In genomic region chr1:36454055-36454815, GRCm38 (mm10) we compare ENCODE assay signal across 17 mouse cellular contexts. TPM values are rescaled to one million over a fixed set of nuclear protein-coding genes. Genes with fewer than 3 reads are reported as not detected.
DNase-seq lines count a peak whose midpoint lies in the region; ATAC-seq and TF ChIP-seq lines count a peak whose summit lies in the region.
"Had no signal": no experiment of that assay in that cellular context is flagged by ENCODE, and none has a peak within 500 bp of the region (broad histone marks: within the 10 kb centered on the region; RNA-seq: fewer than 3 reads in every experiment).

No protein-coding gene starts in this region.

- H3K9ac ChIP-seq in intestine, postnatal 0 days (ENCODE audit: low read depth, low read length): no peak overlapping the region
- H3K9ac ChIP-seq in intestine, embryonic 16.5 days (ENCODE audit: low read depth, low read length): no peak overlapping the region
- H3K9ac ChIP-seq in lung, postnatal 0 days (replicated peaks; ENCODE audit: low read depth): no peak overlapping the region
- H3K9ac ChIP-seq in stomach, postnatal 0 days (ENCODE audit: low read length): no peak overlapping the region
- H3K9ac ChIP-seq: embryonic facial prominence, embryonic 13.5 days; heart, embryonic 15.5 days; limb, embryonic 13.5 days; midbrain, embryonic 12.5 days had no signal

- ATAC-seq in intestine, postnatal 0 days: no peak
- ATAC-seq in intestine, embryonic 16.5 days: no peak
- ATAC-seq in lung, postnatal 0 days: no peak
- ATAC-seq in stomach, postnatal 0 days (ENCODE audit: low FRiP score, low TSS enrichment): no peak

- peak; percentile 47 for TF ChIP-seq CTCF in intestine, postnatal 0 days (IDR thresholded peaks at IDR 0.05; ENCODE audit: low read depth)
- TF ChIP-seq CTCF in lung, postnatal 0 days (IDR thresholded peaks at IDR 0.05): peak; percentile 32
- peak; percentile 45 for TF ChIP-seq CTCF in stomach, postnatal 0 days (IDR thresholded peaks at IDR 0.05; ENCODE audit: low read depth)

- no peak for DNase-seq in lung, postnatal 0 days (ENCODE audit: low spot score)
- no peak for DNase-seq in lung, postnatal 4 days
- peak; percentile 59 for DNase-seq in ZHBTc4 (ENCODE audit: low read depth, low spot score)
- DNase-seq in stomach, postnatal 0 days (ENCODE audit: low spot score): no peak
- no peak for DNase-seq in heart, postnatal 4 days
- DNase-seq in kidney, postnatal 4 days: no peak
- DNase-seq: cerebellum, adult 18-20 months; kidney, adult 11 months; thymus, postnatal 4 days had no signal

- H3K9me3 ChIP-seq in intestine, postnatal 0 days (ENCODE audit: control insufficient read depth): no peaks in the 10 kb centered on the region
- H3K9me3 ChIP-seq in intestine, embryonic 16.5 days (ENCODE audit: control insufficient read depth, low read length): no peaks in the 10 kb centered on the region
- 0 out of 2 replicates have a peak, but pooled peaks cover 5% of the 10 kb centered on the region for H3K9me3 ChIP-seq in lung, postnatal 0 days (ENCODE audit: low read length)
- H3K9me3 ChIP-seq in stomach, postnatal 0 days (ENCODE audit: control insufficient read depth, low read length): no peaks in the 10 kb centered on the region
- H3K9me3 ChIP-seq: forebrain, embryonic 10.5 days; heart, embryonic 15.5 days had no signal

- no peak overlapping the region for H3K27ac ChIP-seq in intestine, postnatal 0 days (ENCODE audit: low read depth, low read length)
- no peak overlapping the region for H3K27ac ChIP-seq in intestine, embryonic 16.5 days (ENCODE audit: low read length)
- no peak overlapping the region for H3K27ac ChIP-seq in lung, postnatal 0 days (ENCODE audit: low read length)
- no peak overlapping the region for H3K27ac ChIP-seq in stomach, postnatal 0 days (replicated peaks)
- H3K27ac ChIP-seq: embryonic facial prominence, embryonic 13.5 days; forebrain, embryonic 10.5 days; heart, embryonic 15.5 days; limb, embryonic 13.5 days; midbrain, embryonic 12.5 days had no signal

- H3K4me3 ChIP-seq in intestine, postnatal 0 days (ENCODE audit: low read depth, low read length): no peak overlapping the region
- H3K4me3 ChIP-seq in intestine, embryonic 16.5 days (ENCODE audit: low read length): no peak overlapping the region
- H3K4me3 ChIP-seq in lung, postnatal 0 days (ENCODE audit: low read depth, low read length): no peak overlapping the region
- H3K4me3 ChIP-seq in stomach, postnatal 0 days (ENCODE audit: low read depth, low read length): no peak overlapping the region
- H3K4me3 ChIP-seq: embryonic facial prominence, embryonic 13.5 days; forebrain, embryonic 10.5 days; heart, embryonic 15.5 days; limb, embryonic 13.5 days; midbrain, embryonic 12.5 days; myocyte had no signal

- H3K36me3 ChIP-seq in intestine, postnatal 0 days (ENCODE audit: control insufficient read depth, insufficient read depth): no peaks in the 10 kb centered on the region
- H3K36me3 ChIP-seq in intestine, embryonic 16.5 days (ENCODE audit: control insufficient read depth, insufficient read depth, low read length): no peaks in the 10 kb centered on the region
- H3K36me3 ChIP-seq in lung, postnatal 0 days (ENCODE audit: insufficient read depth, low read length): no peaks in the 10 kb centered on the region
- no peaks in the 10 kb centered on the region for H3K36me3 ChIP-seq in stomach, postnatal 0 days (ENCODE audit: control insufficient read depth, insufficient read depth, low read length)
- H3K36me3 ChIP-seq: embryonic facial prominence, embryonic 13.5 days; forebrain, embryonic 10.5 days; heart, embryonic 15.5 days; limb, embryonic 13.5 days; midbrain, embryonic 12.5 days had no signal

- no peaks in the 10 kb centered on the region for H3K27me3 ChIP-seq in intestine, postnatal 0 days (replicated peaks; ENCODE audit: control insufficient read depth, insufficient read depth, low read length)
- no peaks in the 10 kb centered on the region for H3K27me3 ChIP-seq in intestine, embryonic 16.5 days (replicated peaks; ENCODE audit: control insufficient read depth, insufficient read depth, low read length)
- H3K27me3 ChIP-seq in lung, postnatal 0 days (replicated peaks; ENCODE audit: insufficient read depth, low read length): no peaks in the 10 kb centered on the region
- H3K27me3 ChIP-seq in stomach, postnatal 0 days (ENCODE audit: control insufficient read depth, insufficient read depth, low read length): no peaks in the 10 kb centered on the region
- H3K27me3 ChIP-seq: embryonic facial prominence, embryonic 13.5 days; heart, embryonic 15.5 days; limb, embryonic 13.5 days; midbrain, embryonic 12.5 days had no signal

- WGBS in intestine, postnatal 0 days: 90% methylated on average over 6 of the region's 6 CpGs
- WGBS in intestine, embryonic 16.5 days: 87% methylated on average over 6 of the region's 6 CpGs
- WGBS in lung, postnatal 0 days: 83% methylated on average over 6 of the region's 6 CpGs
- 79% methylated on average over 6 of the region's 6 CpGs for WGBS in stomach, postnatal 0 days

- H3K4me2 ChIP-seq in intestine, postnatal 0 days (replicated peaks; ENCODE audit: low read depth): no peak overlapping the region
- H3K4me2 ChIP-seq in intestine, embryonic 16.5 days (ENCODE audit: low read depth, low read length): no peak overlapping the region
- no peak overlapping the region for H3K4me2 ChIP-seq in lung, postnatal 0 days (replicated peaks; ENCODE audit: low read depth, low read length)
- H3K4me2 ChIP-seq in stomach, postnatal 0 days (replicated peaks; ENCODE audit: low read depth): no peak overlapping the region
- H3K4me2 ChIP-seq: embryonic facial prominence, embryonic 13.5 days; heart, embryonic 15.5 days; limb, embryonic 13.5 days; midbrain, embryonic 12.5 days had no signal

- TF ChIP-seq EP300 in lung, postnatal 0 days (IDR thresholded peaks at IDR 0.05): no peak
- no peak for TF ChIP-seq EP300 in stomach, postnatal 0 days (optimal IDR thresholded peaks at IDR 0.05)

- H3K4me1 ChIP-seq in intestine, postnatal 0 days (replicated peaks; ENCODE audit: control insufficient read depth, insufficient read depth, low read length): no peaks in the 10 kb centered on the region
- no peaks in the 10 kb centered on the region; the same call in 1 of the 2 replicates for H3K4me1 ChIP-seq in intestine, embryonic 16.5 days (ENCODE audit: control insufficient read depth, insufficient read depth, low read length)
- H3K4me1 ChIP-seq in lung, postnatal 0 days (ENCODE audit: insufficient read depth, low read depth, low read length): no peaks in the 10 kb centered on the region
- H3K4me1 ChIP-seq in stomach, postnatal 0 days (replicated peaks; ENCODE audit: control insufficient read depth, insufficient read depth): no peaks in the 10 kb centered on the region
- H3K4me1 ChIP-seq: embryonic facial prominence, embryonic 13.5 days; midbrain, embryonic 12.5 days had no signal

RNA-seq across cellular contexts. Expression of gene Lman2l, which starts 9.2 kb away (rescaled TPM):
- 10.5 and 11.2 TPM in 2 replicates for polyA plus RNA-seq in intestine, postnatal 0 days (2015; fragmentation: Nextera tagmentation; extraction: Ambion mirVana)
- 29.8 and 32.1 TPM in 2 replicates for polyA plus RNA-seq in intestine, embryonic 16.5 days (2015; fragmentation: Nextera tagmentation; extraction: Ambion mirVana)
- 15.9 and 25.1 TPM in 2 replicates for polyA plus RNA-seq in lung, postnatal 0 days (2015; fragmentation: Nextera tagmentation; extraction: Ambion mirVana)
- 15.7 and 16.5 TPM in 2 replicates for polyA plus RNA-seq in stomach, postnatal 0 days (2015; fragmentation: Nextera tagmentation; extraction: Ambion mirVana)
- 10 to 100 TPM; 16.0 to 20.6 TPM for total RNA-seq in heart, postnatal 4 days (2021)

RNA-seq across cellular contexts. Expression of gene Cnnm4, which starts 17.2 kb away (rescaled TPM):
- polyA plus RNA-seq in intestine, postnatal 0 days (2015; fragmentation: Nextera tagmentation; extraction: Ambion mirVana): 17.4 and 18.4 TPM in 2 replicates
- polyA plus RNA-seq in intestine, embryonic 16.5 days (2015; fragmentation: Nextera tagmentation; extraction: Ambion mirVana): 39.2 and 40.2 TPM in 2 replicates
- polyA plus RNA-seq in lung, postnatal 0 days (2015; fragmentation: Nextera tagmentation; extraction: Ambion mirVana): 8.7 and 9.3 TPM in 2 replicates
- polyA plus RNA-seq in stomach, postnatal 0 days (2015; fragmentation: Nextera tagmentation; extraction: Ambion mirVana): 18.2 and 19.1 TPM in 2 replicates
- 1 to 10 TPM; 4.4 to 4.8 TPM for total RNA-seq in heart, postnatal 4 days (2021)

RNA-seq across cellular contexts. Expression of gene Cnnm3, which starts 57.4 kb away (rescaled TPM):
- polyA plus RNA-seq in intestine, postnatal 0 days (2015; fragmentation: Nextera tagmentation; extraction: Ambion mirVana): 2.5 and 2.6 TPM in 2 replicates
- polyA plus RNA-seq in intestine, embryonic 16.5 days (2015; fragmentation: Nextera tagmentation; extraction: Ambion mirVana): 2.1 and 2.3 TPM in 2 replicates
- polyA plus RNA-seq in lung, postnatal 0 days (2015; fragmentation: Nextera tagmentation; extraction: Ambion mirVana): 3.3 TPM in 2 replicates
- polyA plus RNA-seq in stomach, postnatal 0 days (2015; fragmentation: Nextera tagmentation; extraction: Ambion mirVana): 1.6 and 2.0 TPM in 2 replicates
- total RNA-seq in heart, postnatal 4 days (2021): 10 to 100 TPM; 14.9 to 15.7 TPM
